Mouse (Mus musculus) CH12F3 (cell line): Measurements from ENCODE around the gene Astn2.

ENCODE experiments used
- in situ Hi-C: fragments of 300-500 bp; cut with MboI; formaldehyde crosslinking; loops from 2 replicates; pipeline ENCODE4 v1.14.3; 2020; ENCODE audit warnings: low sequenced_read_pairs

Astn2 gene

GRCm38 (mm10) chr4:65354580-65354979, 1049.8 kb downstream of the Astn2 start:
- in situ Hi-C loops = no loop called here

- in situ Hi-C loops = no loop called here
These were observed 1053.9 kb downstream of the Astn2 start for GRCm38 (mm10) chr4:65350521-65350920.

GRCm38 (mm10) chr4:65341766-65342165, 1062.6 kb downstream of the Astn2 start:
- in situ Hi-C loops = no loop called here

GRCm38 (mm10) chr4:65333718-65334117, 1070.7 kb downstream of the Astn2 start:
- in situ Hi-C loops = no loop called here
